Mouse (Mus musculus) adrenal gland, adult 8-10 months (tissue): ENCODE data around the gene Neo1. TPM values are rescaled to one million over a fixed set of nuclear protein-coding genes. Genes with fewer than 3 reads are reported as not detected.
A peak's percentile ranks its signal among the peaks of the same experiment; 100 is the strongest.

Source experiments
- DNase-seq: peaks from one replicate; pipeline ENCODE4 v3.0.0; 2022
- total RNA-seq, 4 experiments: library from RNA; stranded (reverse); gene quantifications; 2 replicates each; pipeline ENCODE4 v1.2.4; 2022

The Neo1 gene
- total RNA-seq, 4 experiments from 2014 or later: 50.5 to 118 (median 83.2) TPM

DNA sequence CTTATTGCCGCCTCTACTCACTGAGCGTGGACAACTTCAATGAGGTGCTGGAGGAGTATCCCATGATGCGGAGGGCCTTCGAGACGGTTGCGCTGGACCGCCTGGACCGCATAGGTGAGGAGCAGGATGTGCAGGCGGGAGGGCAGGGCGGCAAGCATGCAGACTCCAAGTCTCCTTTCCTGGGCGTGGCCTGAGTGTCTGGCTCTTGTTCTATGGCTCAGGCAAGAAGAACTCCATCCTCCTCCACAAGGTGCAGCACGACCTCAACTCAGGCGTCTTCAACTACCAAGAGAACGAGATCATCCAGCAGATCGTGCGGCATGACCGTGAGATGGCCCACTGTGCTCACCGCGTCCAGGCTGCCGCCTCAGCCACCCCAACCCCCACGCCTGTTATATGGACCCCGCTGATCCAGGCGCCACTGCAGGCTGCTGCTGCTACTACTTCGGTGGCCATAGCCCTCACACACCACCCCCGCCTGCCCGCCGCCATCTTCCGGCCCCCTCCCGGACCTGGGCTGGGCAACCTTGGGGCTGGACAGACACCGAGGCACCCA, 177.1 kb downstream of the Neo1 start:
- no peak for DNase-seq

DNA sequence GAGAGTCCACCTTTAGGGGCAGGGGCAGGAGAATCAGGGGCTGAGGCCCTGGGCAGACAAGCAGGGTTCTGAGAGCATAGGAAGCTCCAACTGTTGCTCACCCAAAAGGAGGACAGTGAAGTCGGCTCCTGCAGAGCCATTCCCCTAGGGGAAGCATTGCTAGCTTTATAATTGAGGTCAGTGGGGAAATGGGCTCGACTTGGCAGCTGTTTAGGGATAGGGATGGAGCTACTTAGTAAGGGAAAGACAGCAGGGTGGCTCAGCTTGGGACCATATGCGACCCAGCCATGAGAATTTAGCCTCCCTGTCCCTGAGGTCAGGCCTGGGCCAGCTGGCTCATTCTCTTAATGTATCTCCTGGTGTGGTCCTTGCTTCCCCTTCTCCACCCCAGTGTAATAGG, 181.3 kb downstream of the Neo1 start:
- DNase-seq: no peak

- no peak for DNase-seq
Observed at GRCm38 (mm10) chr9:58849576-58850315, 186.5 kb downstream of the Neo1 start.

- no peak for DNase-seq
Observed at GRCm38 (mm10) chr9:58847676-58848075, 188.6 kb downstream of the Neo1 start.

GRCm38 (mm10) chr9:58847008-58847407, 189.2 kb downstream of the Neo1 start:
- DNase-seq: no peak

DNA sequence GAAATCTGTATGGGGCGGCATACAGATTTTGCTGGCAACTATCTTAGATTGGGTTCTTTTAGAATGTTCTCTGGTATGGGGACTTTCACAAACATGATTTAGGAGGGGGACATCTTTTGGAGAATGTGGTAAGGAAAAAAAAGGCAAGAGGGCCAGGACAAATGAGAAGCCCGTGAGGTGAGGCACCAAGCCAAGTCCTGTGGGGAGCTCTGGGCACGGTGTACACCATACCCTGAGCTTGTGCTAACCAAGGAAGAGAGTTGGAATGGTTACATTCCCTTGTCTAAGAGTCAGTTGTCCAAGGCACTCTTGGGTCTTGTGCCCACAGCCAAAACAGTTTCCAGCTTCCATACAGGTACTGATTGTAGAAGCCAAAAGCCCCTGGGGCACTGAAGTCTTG, 191.6 kb downstream of the Neo1 start:
- DNase-seq: no peak

- peak; percentile 39 for DNase-seq
Observed at GRCm38 (mm10) chr9:58841655-58842054, 194.6 kb downstream of the Neo1 start.

GRCm38 (mm10) chr9:58838504-58838903, 197.7 kb downstream of the Neo1 start:
- DNase-seq: no peak

GRCm38 (mm10) chr9:58837174-58837573, 199.1 kb downstream of the Neo1 start:
- DNase-seq: no peak

DNA sequence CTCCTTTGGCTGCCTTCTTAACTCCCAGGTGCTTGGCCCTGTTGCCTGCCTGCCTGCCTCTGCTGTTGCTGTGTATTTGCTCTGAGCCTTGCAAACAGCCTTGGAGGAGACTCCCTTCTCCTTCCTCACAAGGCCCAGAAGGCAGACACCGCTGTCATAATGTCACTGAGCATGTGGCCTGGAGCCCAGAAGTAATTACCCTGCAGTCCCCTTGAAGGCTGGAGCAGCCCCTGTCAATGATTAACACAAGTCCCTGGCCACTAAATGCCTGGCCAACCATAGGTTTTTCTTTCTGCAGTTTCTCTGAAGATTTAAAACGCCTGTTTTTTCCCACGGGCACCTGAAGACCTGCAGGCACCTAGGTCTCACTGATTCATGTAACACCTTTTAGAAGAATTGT, 203.3 kb downstream of the Neo1 start:
- DNase-seq: no peak

DNA sequence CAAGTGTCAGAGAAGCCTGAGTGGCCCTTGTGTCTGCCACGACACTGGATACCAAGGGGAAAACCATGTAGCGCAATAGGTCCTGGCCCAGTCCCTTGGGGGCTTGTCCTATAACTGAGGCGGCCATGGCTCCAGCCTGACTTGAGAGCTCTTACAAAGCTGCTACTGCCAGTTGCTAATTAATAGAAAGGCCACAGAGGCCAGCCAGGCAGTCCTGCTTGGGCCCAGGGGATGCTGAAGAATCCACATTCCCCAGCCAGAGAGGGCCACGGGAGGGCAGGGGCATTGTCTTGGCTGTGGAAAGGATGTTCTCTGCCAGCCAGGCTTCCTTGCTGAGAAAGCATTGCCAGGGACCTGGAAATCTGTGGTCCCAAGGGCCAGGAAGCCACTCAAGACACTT, 206.6 kb downstream of the Neo1 start:
- DNase-seq: no peak

Other genes starting within 250 kb of the Neo1 start
- 1 to 10 TPM in 3 of 4 experiments, under 1 TPM in 1; 0.84 to 2.3 (median 2.1) TPM for gene Hcn4, start 213.0 kb downstream of the Neo1 start, total RNA-seq